ENCODE assay signal across 9 mouse cellular contexts in the genomic region with DNA sequence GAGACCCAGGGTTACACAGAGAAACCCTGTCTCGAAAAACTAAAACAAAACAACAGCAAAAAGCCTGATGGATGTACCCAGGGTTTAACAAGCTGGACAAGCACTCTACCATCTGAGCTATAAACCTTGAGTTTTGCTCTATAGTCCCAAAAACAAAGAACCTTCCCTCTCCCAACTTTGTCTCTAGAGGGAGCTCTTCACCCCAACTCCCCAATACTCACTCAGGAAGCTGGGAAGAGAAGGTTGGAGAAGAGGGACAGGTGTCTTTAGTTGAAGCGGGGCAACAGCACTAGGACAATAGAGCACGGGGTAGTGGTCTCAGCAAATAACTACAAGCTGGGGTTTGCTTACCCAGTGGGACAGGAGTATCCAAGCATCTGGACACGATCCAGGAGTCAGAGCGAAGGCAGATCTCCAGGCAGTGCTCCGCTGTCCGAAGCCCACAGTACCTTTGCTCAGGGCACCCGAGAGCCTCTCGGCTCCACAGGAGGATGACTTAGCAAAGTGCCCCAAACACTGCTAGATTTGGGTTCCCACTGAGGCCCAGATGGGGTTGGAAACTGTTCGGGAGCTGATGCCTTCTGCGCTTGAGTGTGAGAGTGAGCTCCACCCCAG. TPM values are rescaled to one million over a fixed set of nuclear protein-coding genes. Genes with fewer than 3 reads are reported as not detected.
DNase-seq lines count a peak whose midpoint lies in the region; ATAC-seq lines count a peak whose summit lies in the region.
"Had no signal": no experiment of that assay in that cellular context is flagged by ENCODE, and none has a peak within 500 bp of the region (broad histone marks: within the 10 kb centered on the region; RNA-seq: fewer than 3 reads in every experiment).

No protein-coding gene starts in this region.

- 0 out of 2 replicates have a peak overlapping the region, but pooled peaks have one; percentile 48 for H3K27ac ChIP-seq in forebrain, embryonic 10.5 days
- no peak overlapping the region for H3K27ac ChIP-seq in forebrain, embryonic 11.5 days (ENCODE audit: low read depth, low read length)
- no peak overlapping the region for H3K27ac ChIP-seq in neural tube, embryonic 11.5 days (ENCODE audit: low read depth, low read length)
- no peak overlapping the region for H3K27ac ChIP-seq in intestine, embryonic 16.5 days (ENCODE audit: low read length)

- no peak overlapping the region for H3K4me2 ChIP-seq in forebrain, embryonic 11.5 days (ENCODE audit: low read depth, low read length, severe bottlenecking)
- peak overlapping the region; percentile 5; the same call in 1 of the 2 replicates for H3K4me2 ChIP-seq in neural tube, embryonic 11.5 days (ENCODE audit: low read depth)
- H3K4me2 ChIP-seq in intestine, embryonic 16.5 days (ENCODE audit: low read depth, low read length): peak overlapping the region; percentile 38

- no peak overlapping the region for H3K9ac ChIP-seq in forebrain, embryonic 11.5 days (ENCODE audit: low read length)
- no peak overlapping the region for H3K9ac ChIP-seq in neural tube, embryonic 11.5 days (ENCODE audit: low read length)
- H3K9ac ChIP-seq in intestine, embryonic 16.5 days (ENCODE audit: low read depth, low read length): no peak overlapping the region

- H3K9me3 ChIP-seq in forebrain, embryonic 10.5 days: 0 out of 2 replicates have a peak, but pooled peaks cover 3% of the 10 kb centered on the region
- no peaks in the 10 kb centered on the region for H3K9me3 ChIP-seq in forebrain, embryonic 11.5 days (ENCODE audit: control insufficient read depth, low read length)
- no peaks in the 10 kb centered on the region for H3K9me3 ChIP-seq in neural tube, embryonic 11.5 days (ENCODE audit: control insufficient read depth, low read length)
- H3K9me3 ChIP-seq in intestine, embryonic 16.5 days (ENCODE audit: control insufficient read depth, low read length): no peaks in the 10 kb centered on the region
- H3K9me3 ChIP-seq: G1E had no signal

- no peak overlapping the region for H3K4me3 ChIP-seq in forebrain, embryonic 10.5 days
- no peak overlapping the region for H3K4me3 ChIP-seq in forebrain, embryonic 11.5 days (ENCODE audit: low read depth, low read length)
- no peak overlapping the region for H3K4me3 ChIP-seq in neural tube, embryonic 11.5 days (ENCODE audit: low read depth, low read length)
- H3K4me3 ChIP-seq in intestine, embryonic 16.5 days (ENCODE audit: low read length): peak overlapping the region; percentile 5; the same call in 1 of the 2 replicates

- 45% methylated on average over 11 of the region's 11 CpGs for WGBS in forebrain, embryonic 10.5 days
- WGBS in forebrain, embryonic 11.5 days: 44% methylated on average over 11 of the region's 11 CpGs
- 47% methylated on average over 11 of the region's 11 CpGs for WGBS in neural tube, embryonic 11.5 days
- 43% methylated on average over 11 of the region's 11 CpGs for WGBS in intestine, embryonic 16.5 days

- peaks cover 12% of the 10 kb centered on the region for H3K27me3 ChIP-seq in forebrain, embryonic 10.5 days (ENCODE audit: poor library complexity, severe bottlenecking)
- H3K27me3 ChIP-seq in forebrain, embryonic 11.5 days (ENCODE audit: control insufficient read depth, insufficient read depth, low read length): no peaks in the 10 kb centered on the region
- H3K27me3 ChIP-seq in neural tube, embryonic 11.5 days (ENCODE audit: control insufficient read depth, insufficient read depth, low read length): no peaks in the 10 kb centered on the region
- no peaks in the 10 kb centered on the region for H3K27me3 ChIP-seq in intestine, embryonic 16.5 days (replicated peaks; ENCODE audit: control insufficient read depth, insufficient read depth, low read length)

- DNase-seq in forebrain, embryonic 10.5 days (ENCODE audit: extremely low spot score, low spot score): no peak
- no peak for DNase-seq in forebrain, embryonic 11.5 days (ENCODE audit: low spot score)
- DNase-seq in neural tube, embryonic 11.5 days (ENCODE audit: low spot score): no peak
- DNase-seq in neural tube, embryonic 10.5 days (ENCODE audit: extremely low spot score, low spot score): no peak
- DNase-seq in thymus, postnatal 4 days: no peak
- DNase-seq in gastrocnemius, postnatal 4 days (ENCODE audit: low spot score in 2 of 2): no peak

- no peaks in the 10 kb centered on the region for H3K36me3 ChIP-seq in forebrain, embryonic 10.5 days (replicated peaks)
- H3K36me3 ChIP-seq in forebrain, embryonic 11.5 days (ENCODE audit: control insufficient read depth, insufficient read depth, low read length): no peaks in the 10 kb centered on the region
- no peaks in the 10 kb centered on the region for H3K36me3 ChIP-seq in neural tube, embryonic 11.5 days (ENCODE audit: control insufficient read depth, insufficient read depth, low read length)
- H3K36me3 ChIP-seq in intestine, embryonic 16.5 days (ENCODE audit: control insufficient read depth, insufficient read depth, low read length): no peaks in the 10 kb centered on the region
- H3K36me3 ChIP-seq: G1E had no signal

- ATAC-seq in forebrain, embryonic 11.5 days (replicated peaks; ENCODE audit: low FRiP score): no peak
- no peak for ATAC-seq in neural tube, embryonic 11.5 days (ENCODE audit: insufficient read depth, low FRiP score, low TSS enrichment)
- no peak for ATAC-seq in intestine, embryonic 16.5 days
- ATAC-seq in megakaryocyte-erythroid progenitor cell, adult 5-6 weeks (replicated peaks; ENCODE audit: low FRiP score, low TSS enrichment, poor library complexity, severe bottlenecking): no peak

- peaks cover 60% of the 10 kb centered on the region for H3K4me1 ChIP-seq in forebrain, embryonic 10.5 days
- no peaks in the 10 kb centered on the region for H3K4me1 ChIP-seq in forebrain, embryonic 11.5 days (replicated peaks; ENCODE audit: control insufficient read depth, insufficient read depth, low read length)
- 0 out of 2 replicates have a peak, but pooled peaks cover 2% of the 10 kb centered on the region for H3K4me1 ChIP-seq in neural tube, embryonic 11.5 days (ENCODE audit: control insufficient read depth, insufficient read depth, low read length)
- H3K4me1 ChIP-seq in intestine, embryonic 16.5 days (ENCODE audit: control insufficient read depth, insufficient read depth, low read length): no peaks in the 10 kb centered on the region

RNA-seq across cellular contexts. Expression of gene Cgnl1, which starts 37.3 kb away (rescaled TPM):
- 7.3 and 7.6 TPM in 2 replicates for polyA plus RNA-seq in forebrain, embryonic 10.5 days (2016; fragmentation: Nextera tagmentation; extraction: Ambion mirVana)
- polyA plus RNA-seq in forebrain, embryonic 11.5 days (2014; fragmentation: Nextera tagmentation; extraction: Ambion mirVana): 5.2 and 5.9 TPM in 2 replicates
- 6.6 and 7.5 TPM in 2 replicates for polyA plus RNA-seq in neural tube, embryonic 11.5 days (2014; fragmentation: Nextera tagmentation; extraction: Ambion mirVana)
- 6.0 and 7.0 TPM in 2 replicates for polyA plus RNA-seq in intestine, embryonic 16.5 days (2015; fragmentation: Nextera tagmentation; extraction: Ambion mirVana)
- not detected in 2 replicates for total RNA-seq in megakaryocyte-erythroid progenitor cell, adult 5-6 weeks (2014; fragmentation: Nextera tagmentation)
- total RNA-seq in megakaryocyte-erythroid progenitor cell, adult 5-6 weeks (2017): not detected in 2 replicates
- 10 to 100 TPM; 21.6 to 22.0 TPM for total RNA-seq in gastrocnemius, postnatal 4 days (2021)
